Mouse (Mus musculus) G1E (cell line): ENCODE measurements around the gene Pknox2.

Experiments
- CTCF ChIP-seq: IDR thresholded peaks from 2 replicates; pipeline ENCODE4 v1.5.1; 2012; ENCODE audit warnings: low read depth, low read length, inconsistent platforms, mixed read lengths
- GATA1 ChIP-seq: IDR thresholded peaks from 2 replicates; pipeline ENCODE4 v1.6.1; 2012; ENCODE audit warnings: borderline replicate concordance, low read length, inconsistent platforms, mixed read lengths
- GATA2 ChIP-seq: IDR thresholded peaks from 2 replicates; pipeline ENCODE4 v1.6.1; 2012; ENCODE audit warnings: low read depth, low read length, inconsistent platforms, borderline replicate concordance
- POLR2AphosphoS5 ChIP-seq: IDR thresholded peaks from 2 replicates; pipeline ENCODE4 v1.6.1; 2012; ENCODE audit warnings: low read depth, low read length, inconsistent platforms; ENCODE audit not compliant: insufficient replicate concordance
- TAL1 ChIP-seq: conservative IDR thresholded peaks from 2 replicates; pipeline ENCODE4 v1.6.1; 2012; ENCODE audit warnings: low read depth, low read length, inconsistent platforms, mixed read lengths

GRCm38 (mm10) chr9:36870263-36870662 lies 276.9 kb downstream of the Pknox2 start:
- TF ChIP-seq CTCF (no peak), GATA1 (no peak), POLR2AphosphoS5 (no peak), TAL1 (no peak), GATA2 (no peak)
